Mouse (Mus musculus) embryonic facial prominence, embryonic 12.5 days (tissue): ENCODE measurements around the gene Lce3e. TPM values are rescaled to one million over a fixed set of nuclear protein-coding genes. Genes with fewer than 3 reads are reported as not detected.

ENCODE experiments used
- ATAC-seq: fragments of 200-750 bp; cut with Nextera tagmentation; 2 replicates; pipeline ENCODE4 v1.8.0; 2017; ENCODE audit not compliant: insufficient number of reproducible peaks, insufficient read depth, low FRiP score, low TSS enrichment
- H3K27ac ChIP-seq: fragments of 300-500 bp; sonication (generic); 2 replicates; pipeline ENCODE4 v1.5.1; 2016; ENCODE audit warnings: mild to moderate bottlenecking
- H3K27me3 ChIP-seq: fragments of 300-500 bp; sonication (generic); 2 replicates; pipeline ENCODE4 v1.6.1; 2016; ENCODE audit warnings: mild to moderate bottlenecking, moderate library complexity
- H3K36me3 ChIP-seq: fragments of 300-500 bp; sonication (generic); 2 replicates; pipeline ENCODE4 v1.6.1; 2016; ENCODE audit warnings: mild to moderate bottlenecking
- H3K4me1 ChIP-seq: fragments of 300-500 bp; sonication (generic); 2 replicates; pipeline ENCODE4 v1.6.1; 2016
- H3K4me2 ChIP-seq: fragments of 300-500 bp; sonication (generic); replicated peaks from 2 replicates; pipeline ENCODE4 v1.6.1; 2016; ENCODE audit warnings: mild to moderate bottlenecking, moderate library complexity
- H3K4me3 ChIP-seq: fragments of 300-500 bp; sonication (generic); 2 replicates; pipeline ENCODE4 v1.5.1; 2016; ENCODE audit warnings: mild to moderate bottlenecking
- H3K9ac ChIP-seq: fragments of 300-500 bp; sonication (generic); 2 replicates; pipeline ENCODE4 v1.6.1; 2016; ENCODE audit warnings: mild to moderate bottlenecking, moderate library complexity
- H3K9me3 ChIP-seq: fragments of 300-500 bp; sonication (generic); 2 replicates; pipeline ENCODE4 v1.6.1; 2016; ENCODE audit warnings: mild to moderate bottlenecking, moderate library complexity
- WGBS: fragments of 180-500 bp; shearing (Covaris S2); methylation state at CpG from one replicate; pipeline ENCODE4 v1.1.7; 2016; 5-methylcytosine and 5-hydroxymethylcytosine counted together
- polyA plus RNA-seq: library from polyadenylated mRNA; unstranded; fragments of >200 nt; fragmentation: Nextera tagmentation; extraction: Ambion mirVana; gene quantifications from 2 replicates; pipeline ENCODE4 v1.2.1, GENCODE M21; 2016

Gene Lce3e
- polyA plus RNA-seq = not detected in 2 replicates

- Histone ChIP-seq H3K36me3 (no peaks in the 10 kb centered on the region), H3K4me2 (no peak within 1 kb of the TSS), H3K4me1 (no peaks in the 10 kb centered on the region), H3K4me3 (no peak within 1 kb of the TSS), H3K9ac (no peak within 1 kb of the TSS), H3K27me3 (no peaks in the 10 kb centered on the region), H3K27ac (no peak within 1 kb of the TSS), H3K9me3 (no peaks in the 10 kb centered on the region)
- WGBS = 90% methylated on average over 2 of the region's 2 CpGs
- ATAC-seq = no peak
Observed at GRCm38 (mm10) chr3:92966761-92967160, at the start of gene Lce3e. Lce3e (plus strand) TSS chr3:92967061.

GRCm38 (mm10) chr3:92920364-92920763 is 46.5 kb upstream of the Lce3e start:
- no peak for ATAC-seq
- Histone ChIP-seq H3K9me3 (no peaks in the 10 kb centered on the region), H3K4me1 (no peaks in the 10 kb centered on the region), H3K4me2 (no peak overlapping the region), H3K4me3 (no peak overlapping the region), H3K27me3 (no peaks in the 10 kb centered on the region), H3K36me3 (no peaks in the 10 kb centered on the region), H3K27ac (no peak overlapping the region), H3K9ac (no peak overlapping the region)
- WGBS = 63% methylated on average over 4 of the region's 4 CpGs

GRCm38 (mm10) chr3:92926130-92926529 is 40.7 kb upstream of the Lce3e start, which contains the start of gene Lce3a:
Lce3a (minus strand) TSS chr3:92926230.
- Histone ChIP-seq H3K36me3 (no peaks in the 10 kb centered on the region), H3K27ac (no peak within 1 kb of the TSS), H3K4me1 (no peaks in the 10 kb centered on the region), H3K4me2 (no peak within 1 kb of the TSS), H3K9me3 (no peaks in the 10 kb centered on the region), H3K9ac (no peak within 1 kb of the TSS), H3K27me3 (no peaks in the 10 kb centered on the region), H3K4me3 (no peak within 1 kb of the TSS)
- 72% methylated on average over 2 of the region's 2 CpGs for WGBS
- ATAC-seq = no peak

GRCm38 (mm10) chr3:92932679-92933078 is 34.2 kb upstream of the Lce3e start, which contains the start of gene Lce3b:
Lce3b (plus strand) TSS chr3:92932979.
- no peaks in the 10 kb centered on the region for H3K4me1 ChIP-seq
- no peak within 1 kb of the TSS for H3K9ac ChIP-seq
- WGBS = 64% methylated on average over 2 of the region's 2 CpGs
- no peaks in the 10 kb centered on the region for H3K9me3 ChIP-seq
- no peak for ATAC-seq
- no peaks in the 10 kb centered on the region for H3K36me3 ChIP-seq
- no peak within 1 kb of the TSS for H3K4me2 ChIP-seq
- H3K4me3 ChIP-seq = no peak within 1 kb of the TSS
- H3K27me3 ChIP-seq = no peaks in the 10 kb centered on the region
- H3K27ac ChIP-seq = no peak within 1 kb of the TSS

GRCm38 (mm10) chr3:92944186-92944585 is 22.7 kb upstream of the Lce3e start, which contains the start of gene Lce3c:
Lce3c (plus strand) TSS chr3:92944486.
- no peak within 1 kb of the TSS for H3K4me3 ChIP-seq
- no peak for ATAC-seq
- H3K9me3 ChIP-seq = no peaks in the 10 kb centered on the region
- no peak within 1 kb of the TSS for H3K4me2 ChIP-seq
- H3K4me1 ChIP-seq = no peaks in the 10 kb centered on the region
- no peak within 1 kb of the TSS for H3K9ac ChIP-seq
- no peaks in the 10 kb centered on the region for H3K36me3 ChIP-seq
- no peak within 1 kb of the TSS for H3K27ac ChIP-seq
- 73% methylated on average over 1 of the region's 1 CpGs for WGBS
- H3K27me3 ChIP-seq = no peaks in the 10 kb centered on the region

- 96% methylated on average over 1 of the region's 1 CpGs for WGBS
- Histone ChIP-seq H3K27me3 (no peaks in the 10 kb centered on the region), H3K4me2 (no peak within 1 kb of the TSS), H3K27ac (no peak within 1 kb of the TSS), H3K9ac (no peak within 1 kb of the TSS), H3K4me3 (no peak within 1 kb of the TSS), H3K4me1 (no peaks in the 10 kb centered on the region), H3K36me3 (no peaks in the 10 kb centered on the region), H3K9me3 (no peaks in the 10 kb centered on the region)
- no peak for ATAC-seq
Observed at GRCm38 (mm10) chr3:92957090-92957489, 9.8 kb upstream of the Lce3e start, which contains the start of gene Lce3d. Lce3d (plus strand) TSS chr3:92957390.

- H3K4me2 ChIP-seq = no peak overlapping the region
- H3K27ac ChIP-seq = no peak overlapping the region
- WGBS = 78% methylated on average over 2 of the region's 2 CpGs
- no peak overlapping the region for H3K9ac ChIP-seq
- H3K4me1 ChIP-seq = no peaks in the 10 kb centered on the region
- H3K9me3 ChIP-seq = no peaks in the 10 kb centered on the region
- no peaks in the 10 kb centered on the region for H3K36me3 ChIP-seq
- no peak overlapping the region for H3K4me3 ChIP-seq
- no peaks in the 10 kb centered on the region for H3K27me3 ChIP-seq
- no peak for ATAC-seq
Observed at GRCm38 (mm10) chr3:92978484-92978883, 11.6 kb downstream of the Lce3e start.

- ATAC-seq = no peak
Observed at GRCm38 (mm10) chr3:92991926-92992325, 25.1 kb downstream of the Lce3e start, which contains the start of gene Lce3f. Lce3f (plus strand) TSS chr3:92992226.

GRCm38 (mm10) chr3:92998691-92999090 is 31.8 kb downstream of the Lce3e start:
- H3K4me3 ChIP-seq = no peak overlapping the region
- no peak overlapping the region for H3K4me2 ChIP-seq
- no peaks in the 10 kb centered on the region for H3K36me3 ChIP-seq
- no peaks in the 10 kb centered on the region for H3K27me3 ChIP-seq
- no peaks in the 10 kb centered on the region for H3K4me1 ChIP-seq
- H3K9ac ChIP-seq = no peak overlapping the region
- H3K9me3 ChIP-seq = no peaks in the 10 kb centered on the region
- H3K27ac ChIP-seq = no peak overlapping the region
- 4% methylated on average over 7 of the region's 7 CpGs for WGBS
- ATAC-seq = 0 out of 2 replicates have a peak, but pooled peaks have one; percentile 47

More at GRCm38 (mm10) chr3:92991926-92992325, 25.1 kb downstream of the Lce3e start, which contains the start of gene Lce3f:
- Histone ChIP-seq H3K9me3 (no peaks in the 10 kb centered on the region), H3K4me3 (no peak within 1 kb of the TSS), H3K4me1 (no peaks in the 10 kb centered on the region), H3K9ac (no peak within 1 kb of the TSS), H3K27ac (no peak within 1 kb of the TSS), H3K27me3 (no peaks in the 10 kb centered on the region), H3K36me3 (no peaks in the 10 kb centered on the region), H3K4me2 (no peak within 1 kb of the TSS)

GRCm38 (mm10) chr3:93000621-93001020 is 33.8 kb downstream of the Lce3e start:
- Histone ChIP-seq H3K4me1 (no peaks in the 10 kb centered on the region), H3K4me3 (no peak overlapping the region), H3K27ac (no peak overlapping the region), H3K4me2 (no peak overlapping the region), H3K9ac (no peak overlapping the region), H3K27me3 (no peaks in the 10 kb centered on the region), H3K36me3 (no peaks in the 10 kb centered on the region), H3K9me3 (no peaks in the 10 kb centered on the region)
- no peak for ATAC-seq
- WGBS = 83% methylated on average over 3 of the region's 3 CpGs

GRCm38 (mm10) chr3:93002843-93003242 is 36.0 kb downstream of the Lce3e start:
- H3K9ac ChIP-seq = no peak overlapping the region
- H3K27me3 ChIP-seq = no peaks in the 10 kb centered on the region
- H3K9me3 ChIP-seq = no peaks in the 10 kb centered on the region
- no peak overlapping the region for H3K4me3 ChIP-seq
- H3K27ac ChIP-seq = no peak overlapping the region
- WGBS = 67% methylated on average over 4 of the region's 4 CpGs
- ATAC-seq = no peak
- no peaks in the 10 kb centered on the region for H3K4me1 ChIP-seq
- no peaks in the 10 kb centered on the region for H3K36me3 ChIP-seq
- no peak overlapping the region for H3K4me2 ChIP-seq

- Histone ChIP-seq H3K4me2 (peak overlapping the region; percentile 68), H3K36me3 (no peaks in the 10 kb centered on the region), H3K9me3 (no peaks in the 10 kb centered on the region), H3K4me3 (peak overlapping the region; percentile 45), H3K27ac (peak overlapping the region; percentile 25; the same call in 1 of the 2 replicates), H3K9ac (peak overlapping the region; percentile 40), H3K27me3 (0 out of 2 replicates have a peak, but pooled peaks cover 6% of the 10 kb centered on the region), H3K4me1 (no peaks in the 10 kb centered on the region)
- WGBS = under 1% methylated on average over 24 of the region's 24 CpGs
- peak; percentile 78 for ATAC-seq
Observed at GRCm38 (mm10) chr3:93014378-93014801, 47.5 kb downstream of the Lce3e start.
